Mouse (Mus musculus): Measurements from ENCODE around the gene Gpr162. TPM values are rescaled to one million over a fixed set of nuclear protein-coding genes. Genes with fewer than 3 reads are reported as not detected.

Gene Gpr162
- polyA plus RNA-seq, 1 experiment from 2014 or later: 0.92 TPM

DNA sequence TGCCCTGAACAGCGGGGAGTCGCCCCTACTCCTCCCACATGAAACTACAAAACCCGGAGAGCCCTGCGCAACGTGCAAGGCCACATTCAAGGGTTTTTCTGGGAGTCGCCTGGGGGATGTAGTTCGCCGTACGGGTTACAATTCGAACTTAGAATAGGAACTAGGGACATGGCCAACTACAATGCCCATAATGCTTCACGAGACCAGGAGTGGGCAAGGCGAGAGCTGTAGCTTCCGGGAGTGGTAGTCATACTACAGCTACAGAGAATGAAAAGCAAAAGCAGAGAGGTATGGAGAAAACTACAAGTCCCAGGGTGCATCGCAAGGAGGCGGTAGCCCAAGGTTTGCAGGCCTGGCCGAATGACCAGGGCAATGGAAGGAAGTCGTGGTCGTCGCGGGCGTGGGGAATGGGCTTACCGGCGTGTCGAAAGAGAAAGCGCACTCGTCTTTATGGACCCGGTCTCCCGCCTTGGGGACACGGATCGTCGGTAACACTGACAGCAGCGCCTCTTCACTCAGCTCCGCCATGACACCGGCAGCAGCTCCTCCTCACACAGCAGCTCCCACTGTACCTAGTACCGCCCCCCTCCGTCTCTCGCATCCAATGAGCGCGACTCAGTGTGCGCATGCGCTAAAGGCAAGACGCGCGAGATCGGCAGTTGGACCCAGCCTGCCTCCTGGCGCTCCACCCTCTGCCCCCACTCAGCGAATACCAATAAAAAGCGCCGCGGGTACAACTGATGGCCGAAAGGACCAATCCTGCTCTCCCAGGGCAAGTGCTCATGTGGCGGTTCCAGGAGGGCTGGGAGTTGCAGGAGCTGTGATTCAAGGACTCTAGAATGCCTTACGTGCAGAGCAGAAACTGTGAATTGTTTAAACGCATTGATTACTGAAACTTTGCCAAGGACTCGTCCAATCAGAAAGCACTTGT is 34.6 kb downstream of the Gpr162 start, which contains the start of the genes Usp5 and Cdca3:
Gene Usp5 (minus strand): TSS at position 617 of the 931 bp plus-strand sequence.
Gene Cdca3 (plus strand): TSS at position 680 of the 931 bp plus-strand sequence.
- Histone ChIP-seq H3K27me3 (ENCODE audit: control insufficient read depth, insufficient read depth, low read length) (no peaks in the 10 kb centered on the region), H3K4me3 (ENCODE audit: low read depth, low read length) (peak within 1 kb of the TSS; percentile 71), H3K9me3 (ENCODE audit: control insufficient read depth, low read length) (no peaks in the 10 kb centered on the region), H3K36me3 (ENCODE audit: control insufficient read depth, insufficient read depth, low read length) (peaks cover 24% of the 10 kb centered on the region; the same call in 1 of the 2 replicates), H3K27ac (replicated peaks; ENCODE audit: low read depth, low read length) (peak within 1 kb of the TSS; percentile 61; the same call in 1 of the 2 replicates), H3K4me1 (ENCODE audit: control insufficient read depth, insufficient read depth, low read length) (peaks cover 6% of the 10 kb centered on the region; the same call in 1 of the 2 replicates), H3K9ac (ENCODE audit: low read length) (peak within 1 kb of the TSS; percentile 68), H3K4me2 (ENCODE audit: low read depth, severe bottlenecking) (peak within 1 kb of the TSS; percentile 80)
- WGBS: under 1% methylated on average over 55 of the region's 55 CpGs
- ATAC-seq (ENCODE audit: insufficient number of reproducible peaks, low FRiP score, low TSS enrichment, low read depth) (peak; percentile 93), DNase-seq (ENCODE audit: low spot score) (peak; percentile 99)

DNA sequence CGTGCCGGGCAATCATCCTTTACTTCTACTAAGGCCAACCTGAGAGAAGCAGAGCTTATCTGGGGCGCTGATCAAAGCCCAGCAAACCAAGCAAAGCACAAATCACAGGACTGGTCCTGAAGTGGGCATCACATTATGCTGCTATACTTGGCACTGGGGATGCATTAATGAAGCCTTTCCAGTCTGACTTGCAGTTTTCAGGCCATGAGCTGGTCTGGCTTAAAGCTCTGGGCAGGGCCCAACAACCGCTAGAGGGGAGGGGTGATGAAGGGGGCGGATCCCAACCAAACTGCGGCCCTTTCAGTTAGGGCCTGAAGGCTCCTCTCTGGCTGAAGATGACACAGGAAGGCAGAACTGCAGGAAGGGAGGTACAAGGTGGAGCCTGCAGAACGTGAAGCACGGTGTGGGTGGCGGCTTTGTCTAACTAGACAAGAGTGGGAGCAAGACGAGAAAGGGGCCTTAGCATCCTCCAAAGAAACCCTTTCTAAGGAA is 35.6 kb downstream of the Gpr162 start:
- DNase-seq (ENCODE audit: low spot score) (no peak), ATAC-seq (ENCODE audit: insufficient number of reproducible peaks, low FRiP score, low TSS enrichment, low read depth) (no peak)
- H3K4me2 ChIP-seq (ENCODE audit: low read depth, severe bottlenecking): peak overlapping the region; percentile 80
- H3K27me3 ChIP-seq (ENCODE audit: control insufficient read depth, insufficient read depth, low read length): no peaks in the 10 kb centered on the region
- H3K9ac ChIP-seq (ENCODE audit: low read length): peak overlapping the region; percentile 49
- H3K9me3 ChIP-seq (ENCODE audit: control insufficient read depth, low read length): no peaks in the 10 kb centered on the region
- H3K36me3 ChIP-seq (ENCODE audit: control insufficient read depth, insufficient read depth, low read length): peaks cover 21% of the 10 kb centered on the region; the same call in 1 of the 2 replicates
- H3K4me3 ChIP-seq (ENCODE audit: low read depth, low read length): peak overlapping the region; percentile 71
- 24% methylated on average over 10 of the region's 10 CpGs for WGBS
- H3K4me1 ChIP-seq (ENCODE audit: control insufficient read depth, insufficient read depth, low read length): peaks cover 6% of the 10 kb centered on the region; the same call in 1 of the 2 replicates
- no peak overlapping the region for H3K27ac ChIP-seq (replicated peaks; ENCODE audit: low read depth, low read length)

DNA sequence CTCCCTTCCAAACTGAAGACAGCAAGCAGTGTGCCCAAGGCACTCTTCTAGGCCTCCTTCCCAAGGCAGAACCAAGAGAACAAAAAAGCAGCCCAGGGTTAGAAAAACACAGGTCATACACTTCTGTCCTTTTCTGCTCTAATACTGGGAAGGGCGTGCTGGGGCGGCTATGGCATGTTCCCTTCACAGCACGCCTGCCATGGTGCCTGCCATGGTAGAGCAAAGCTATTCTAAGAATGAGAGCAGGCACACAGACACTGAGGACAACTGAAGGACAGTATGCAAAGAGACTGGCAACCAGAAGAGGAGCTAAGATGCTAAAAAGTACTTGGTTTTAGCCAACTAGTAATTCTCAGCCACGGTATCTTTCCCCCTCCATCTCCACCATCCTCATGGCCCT is 41.7 kb downstream of the Gpr162 start:
- Histone ChIP-seq H3K36me3 (ENCODE audit: control insufficient read depth, insufficient read depth, low read length) (peaks cover 55% of the 10 kb centered on the region), H3K9me3 (ENCODE audit: control insufficient read depth, low read length) (no peaks in the 10 kb centered on the region), H3K27me3 (ENCODE audit: control insufficient read depth, insufficient read depth, low read length) (no peaks in the 10 kb centered on the region), H3K27ac (replicated peaks; ENCODE audit: low read depth, low read length) (no peak overlapping the region), H3K4me3 (ENCODE audit: low read depth, low read length) (no peak overlapping the region), H3K4me2 (ENCODE audit: low read depth, severe bottlenecking) (no peak overlapping the region), H3K4me1 (ENCODE audit: control insufficient read depth, insufficient read depth, low read length) (no peaks in the 10 kb centered on the region), H3K9ac (ENCODE audit: low read length) (no peak overlapping the region)
- over 99% methylated on average over 4 of the region's 4 CpGs for WGBS
- DNase-seq (ENCODE audit: low spot score) (no peak), ATAC-seq (ENCODE audit: insufficient number of reproducible peaks, low FRiP score, low TSS enrichment, low read depth) (no peak)

DNA sequence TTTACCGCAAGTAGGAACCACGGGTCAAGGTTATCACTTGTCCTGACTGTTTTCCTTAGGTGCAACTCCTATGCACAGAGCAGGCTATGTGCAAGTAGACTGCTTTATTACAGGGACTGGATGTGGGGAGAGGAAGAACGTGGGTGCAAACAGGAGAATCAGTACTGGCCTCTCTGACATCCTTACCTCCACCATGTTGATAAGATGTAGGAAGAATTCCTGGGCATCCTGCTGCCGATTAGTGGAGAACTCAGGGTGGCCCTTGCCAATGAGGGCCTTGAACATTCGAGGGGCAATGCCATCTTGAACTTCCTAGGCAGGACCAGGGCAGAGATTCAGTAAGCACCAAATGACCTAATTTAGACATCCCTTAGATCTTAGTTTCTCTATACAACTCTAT is 42.9 kb downstream of the Gpr162 start:
- H3K27me3 ChIP-seq (ENCODE audit: control insufficient read depth, insufficient read depth, low read length): no peaks in the 10 kb centered on the region
- H3K9ac ChIP-seq (ENCODE audit: low read length): no peak overlapping the region
- 91% methylated on average over 5 of the region's 5 CpGs for WGBS
- no peak overlapping the region for H3K27ac ChIP-seq (replicated peaks; ENCODE audit: low read depth, low read length)
- H3K4me3 ChIP-seq (ENCODE audit: low read depth, low read length): no peak overlapping the region
- no peaks in the 10 kb centered on the region for H3K4me1 ChIP-seq (ENCODE audit: control insufficient read depth, insufficient read depth, low read length)
- DNase-seq (ENCODE audit: low spot score): no peak
- no peaks in the 10 kb centered on the region for H3K9me3 ChIP-seq (ENCODE audit: control insufficient read depth, low read length)
- no peak overlapping the region for H3K4me2 ChIP-seq (ENCODE audit: low read depth, severe bottlenecking)
- ATAC-seq (ENCODE audit: insufficient number of reproducible peaks, low FRiP score, low TSS enrichment, low read depth): no peak
- H3K36me3 ChIP-seq (ENCODE audit: control insufficient read depth, insufficient read depth, low read length): peaks cover 58% of the 10 kb centered on the region

DNA sequence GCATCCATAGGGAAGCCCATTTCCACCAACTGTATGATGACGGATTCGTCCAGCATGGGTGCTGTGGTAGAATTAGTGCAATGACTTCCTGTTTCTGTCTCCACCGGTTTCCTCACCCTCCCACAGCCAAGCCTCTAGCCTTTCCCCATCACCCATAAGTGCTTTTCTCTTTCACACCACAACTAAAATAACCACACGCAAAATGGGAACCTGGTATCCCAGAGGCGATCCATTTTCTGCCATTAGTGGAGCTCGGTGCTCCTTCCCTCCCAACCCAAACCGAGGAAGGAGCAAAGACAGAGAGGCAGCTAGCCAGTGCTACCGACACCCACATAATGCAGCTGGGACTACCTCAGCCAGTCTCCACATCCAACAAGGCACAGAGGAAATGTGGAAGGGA is 45.8 kb downstream of the Gpr162 start:
- Histone ChIP-seq H3K27me3 (ENCODE audit: control insufficient read depth, insufficient read depth, low read length) (no peaks in the 10 kb centered on the region), H3K9me3 (ENCODE audit: control insufficient read depth, low read length) (no peaks in the 10 kb centered on the region), H3K36me3 (ENCODE audit: control insufficient read depth, insufficient read depth, low read length) (peaks cover 46% of the 10 kb centered on the region), H3K4me1 (ENCODE audit: control insufficient read depth, insufficient read depth, low read length) (0 out of 2 replicates have a peak, but pooled peaks cover 8% of the 10 kb centered on the region), H3K9ac (ENCODE audit: low read length) (no peak overlapping the region), H3K4me2 (ENCODE audit: low read depth, severe bottlenecking) (no peak overlapping the region), H3K27ac (replicated peaks; ENCODE audit: low read depth, low read length) (no peak overlapping the region), H3K4me3 (ENCODE audit: low read depth, low read length) (no peak overlapping the region)
- ATAC-seq (ENCODE audit: insufficient number of reproducible peaks, low FRiP score, low TSS enrichment, low read depth) (no peak), DNase-seq (ENCODE audit: low spot score) (no peak)
- 96% methylated on average over 8 of the region's 8 CpGs for WGBS

DNA sequence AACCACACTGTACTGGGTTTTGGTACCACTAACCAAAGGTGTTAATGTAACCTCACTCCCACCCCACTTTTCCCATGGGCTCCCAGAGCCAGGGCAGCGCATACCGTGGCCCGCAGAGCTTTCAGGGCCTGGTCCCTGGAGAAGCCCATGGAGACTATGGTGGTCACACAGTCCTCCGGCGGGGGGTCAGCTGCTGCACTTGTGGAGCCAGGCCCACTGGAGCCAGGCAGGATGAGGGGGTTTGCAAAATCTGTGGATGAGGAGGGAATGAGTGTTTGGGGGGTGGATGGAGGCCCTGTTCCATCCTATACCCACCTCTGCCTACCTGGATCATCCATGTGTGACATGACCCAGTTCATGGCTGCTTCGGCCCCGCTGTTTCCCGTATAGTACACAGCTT is 46.2 kb downstream of the Gpr162 start:
- H3K36me3 ChIP-seq (ENCODE audit: control insufficient read depth, insufficient read depth, low read length): peaks cover 47% of the 10 kb centered on the region
- H3K4me3 ChIP-seq (ENCODE audit: low read depth, low read length): no peak overlapping the region
- ATAC-seq (ENCODE audit: insufficient number of reproducible peaks, low FRiP score, low TSS enrichment, low read depth): no peak

DNA sequence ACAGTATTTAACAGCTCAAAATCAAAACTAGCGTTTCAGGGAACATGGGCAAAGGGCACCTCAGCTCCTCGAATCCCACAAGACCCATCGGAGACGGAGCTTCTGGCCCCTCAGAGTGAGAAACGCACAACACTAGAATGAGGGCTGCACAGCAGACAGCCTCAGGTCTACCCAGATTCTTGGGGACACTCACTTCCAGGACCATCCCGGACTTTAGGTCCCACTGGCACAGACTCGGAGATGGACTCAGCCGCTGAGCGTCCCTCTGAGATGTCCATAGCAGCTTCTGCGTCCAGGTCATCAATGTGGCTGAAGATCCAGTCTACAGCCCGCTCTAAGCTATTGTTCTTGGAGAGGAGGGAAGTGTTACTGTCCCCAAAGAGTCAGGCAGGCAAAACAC is 46.7 kb downstream of the Gpr162 start:
- H3K27ac ChIP-seq (replicated peaks; ENCODE audit: low read depth, low read length): no peak overlapping the region
- no peak overlapping the region for H3K4me3 ChIP-seq (ENCODE audit: low read depth, low read length)
- no peak for DNase-seq (ENCODE audit: low spot score)
- no peaks in the 10 kb centered on the region for H3K9me3 ChIP-seq (ENCODE audit: control insufficient read depth, low read length)
- H3K27me3 ChIP-seq (ENCODE audit: control insufficient read depth, insufficient read depth, low read length): no peaks in the 10 kb centered on the region
- no peak for ATAC-seq (ENCODE audit: insufficient number of reproducible peaks, low FRiP score, low TSS enrichment, low read depth)
- no peak overlapping the region for H3K4me2 ChIP-seq (ENCODE audit: low read depth, severe bottlenecking)
- WGBS: 98% methylated on average over 11 of the region's 11 CpGs
- no peak overlapping the region for H3K9ac ChIP-seq (ENCODE audit: low read length)
- peaks cover 11% of the 10 kb centered on the region; the same call in 1 of the 2 replicates for H3K4me1 ChIP-seq (ENCODE audit: control insufficient read depth, insufficient read depth, low read length)
- H3K36me3 ChIP-seq (ENCODE audit: control insufficient read depth, insufficient read depth, low read length): peaks cover 43% of the 10 kb centered on the region

More for the DNA sequence above, 46.2 kb downstream of the Gpr162 start:
- no peak overlapping the region for H3K9ac ChIP-seq (ENCODE audit: low read length)
- no peaks in the 10 kb centered on the region for H3K27me3 ChIP-seq (ENCODE audit: control insufficient read depth, insufficient read depth, low read length)
- WGBS: 98% methylated on average over 8 of the region's 8 CpGs
- no peaks in the 10 kb centered on the region for H3K9me3 ChIP-seq (ENCODE audit: control insufficient read depth, low read length)
- DNase-seq (ENCODE audit: low spot score): no peak
- no peak overlapping the region for H3K4me2 ChIP-seq (ENCODE audit: low read depth, severe bottlenecking)
- 0 out of 2 replicates have a peak, but pooled peaks cover 8% of the 10 kb centered on the region for H3K4me1 ChIP-seq (ENCODE audit: control insufficient read depth, insufficient read depth, low read length)
- no peak overlapping the region for H3K27ac ChIP-seq (replicated peaks; ENCODE audit: low read depth, low read length)

DNA sequence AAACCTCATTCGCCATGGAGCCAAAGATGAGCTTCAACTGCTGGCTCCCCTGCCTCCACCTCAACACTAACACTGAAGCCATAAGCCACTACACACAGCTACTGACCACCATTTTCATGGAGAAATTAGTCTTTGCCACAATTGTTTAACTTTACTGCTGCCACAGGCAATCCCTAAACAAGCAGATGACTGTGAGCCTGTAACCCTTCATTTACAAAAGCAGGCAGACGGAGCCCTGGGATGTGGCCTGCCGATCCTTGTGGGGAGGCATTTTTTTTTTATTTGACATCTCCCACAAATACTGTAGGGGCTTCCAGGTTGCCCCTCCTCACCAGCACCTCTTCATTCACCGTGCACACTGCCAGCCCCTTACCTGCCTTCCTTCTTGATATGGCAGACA is 47.2 kb downstream of the Gpr162 start:
- Histone ChIP-seq H3K4me2 (ENCODE audit: low read depth, severe bottlenecking) (no peak overlapping the region), H3K27me3 (ENCODE audit: control insufficient read depth, insufficient read depth, low read length) (no peaks in the 10 kb centered on the region), H3K4me3 (ENCODE audit: low read depth, low read length) (no peak overlapping the region), H3K9ac (ENCODE audit: low read length) (no peak overlapping the region), H3K9me3 (ENCODE audit: control insufficient read depth, low read length) (no peaks in the 10 kb centered on the region), H3K36me3 (ENCODE audit: control insufficient read depth, insufficient read depth, low read length) (peaks cover 44% of the 10 kb centered on the region), H3K27ac (replicated peaks; ENCODE audit: low read depth, low read length) (no peak overlapping the region), H3K4me1 (ENCODE audit: control insufficient read depth, insufficient read depth, low read length) (peaks cover 12% of the 10 kb centered on the region; the same call in 1 of the 2 replicates)
- ATAC-seq (ENCODE audit: insufficient number of reproducible peaks, low FRiP score, low TSS enrichment, low read depth): no peak
- WGBS: 92% methylated on average over 4 of the region's 4 CpGs
- DNase-seq (ENCODE audit: low spot score): no peak
